Mouse (Mus musculus) liver, adult (tissue): ENCODE data around the gene Dffb.

Experiments used
- GATA4 ChIP-seq: IDR thresholded peaks from 2 replicates; pipeline ENCODE4 v1.6.1; 2014; ENCODE audit warnings: mild to moderate bottlenecking, low read length; ENCODE audit not compliant: insufficient replicate concordance

The Dffb gene

GRCm38 (mm10) chr4:153929921-153930320, 45.0 kb downstream of the Dffb start:
- TF ChIP-seq GATA4 = no peak

GRCm38 (mm10) chr4:153929425-153929824, 45.5 kb downstream of the Dffb start:
- TF ChIP-seq GATA4 = no peak

GRCm38 (mm10) chr4:153928772-153929299, 46.1 kb downstream of the Dffb start:
- no peak for TF ChIP-seq GATA4

GRCm38 (mm10) chr4:153920517-153921233, 54.3 kb downstream of the Dffb start:
- TF ChIP-seq GATA4 = no peak

GRCm38 (mm10) chr4:153917773-153918500, 57.0 kb downstream of the Dffb start:
- TF ChIP-seq GATA4 = no peak
